Mouse (Mus musculus): ENCODE results near the gene Gm10645.

Gene Gm10645

GRCm38 (mm10) chr8:83165931-83166867 is at the start of gene Gm10645:
TSS of gene Gm10645 (minus strand) at chr8:83166170.
- DNase-seq (ENCODE audit: low spot score in 2 of 2): peak; percentile 30 to 53

- DNase-seq (ENCODE audit: low spot score in 2 of 2): no peak
Observed at GRCm38 (mm10) chr8:83215065-83215464, 49.1 kb upstream of the Gm10645 start.

DNA sequence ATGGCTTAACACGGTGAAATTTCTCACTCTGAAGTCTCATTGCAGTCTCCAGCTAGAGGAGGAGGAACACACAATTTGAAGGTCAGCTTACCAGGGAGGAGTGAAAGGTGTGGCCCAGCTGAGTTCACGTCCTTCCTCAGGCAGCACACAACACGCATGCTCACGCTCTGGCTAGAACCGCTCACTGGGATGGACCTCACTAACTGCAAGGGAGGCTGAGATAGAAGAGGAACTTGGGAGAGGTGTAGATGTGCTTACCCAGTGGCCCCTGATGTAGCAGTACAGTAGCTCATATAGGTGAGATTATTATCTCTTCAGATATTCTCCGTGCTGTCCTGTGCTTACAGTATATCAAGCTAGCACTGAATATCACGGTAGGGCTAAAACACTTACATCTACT is 44.7 kb upstream of the Gm10645 start:
- DNase-seq (ENCODE audit: low spot score in 2 of 2): no peak

GRCm38 (mm10) chr8:83209581-83209980 is 43.6 kb upstream of the Gm10645 start:
- DNase-seq (ENCODE audit: low spot score in 2 of 2): no peak

- DNase-seq (ENCODE audit: low spot score in 2 of 2): no peak
Observed at GRCm38 (mm10) chr8:83205907-83206306, 39.9 kb upstream of the Gm10645 start.

GRCm38 (mm10) chr8:83202946-83203345 is 37.0 kb upstream of the Gm10645 start:
- DNase-seq (ENCODE audit: low spot score in 2 of 2): no peak

DNA sequence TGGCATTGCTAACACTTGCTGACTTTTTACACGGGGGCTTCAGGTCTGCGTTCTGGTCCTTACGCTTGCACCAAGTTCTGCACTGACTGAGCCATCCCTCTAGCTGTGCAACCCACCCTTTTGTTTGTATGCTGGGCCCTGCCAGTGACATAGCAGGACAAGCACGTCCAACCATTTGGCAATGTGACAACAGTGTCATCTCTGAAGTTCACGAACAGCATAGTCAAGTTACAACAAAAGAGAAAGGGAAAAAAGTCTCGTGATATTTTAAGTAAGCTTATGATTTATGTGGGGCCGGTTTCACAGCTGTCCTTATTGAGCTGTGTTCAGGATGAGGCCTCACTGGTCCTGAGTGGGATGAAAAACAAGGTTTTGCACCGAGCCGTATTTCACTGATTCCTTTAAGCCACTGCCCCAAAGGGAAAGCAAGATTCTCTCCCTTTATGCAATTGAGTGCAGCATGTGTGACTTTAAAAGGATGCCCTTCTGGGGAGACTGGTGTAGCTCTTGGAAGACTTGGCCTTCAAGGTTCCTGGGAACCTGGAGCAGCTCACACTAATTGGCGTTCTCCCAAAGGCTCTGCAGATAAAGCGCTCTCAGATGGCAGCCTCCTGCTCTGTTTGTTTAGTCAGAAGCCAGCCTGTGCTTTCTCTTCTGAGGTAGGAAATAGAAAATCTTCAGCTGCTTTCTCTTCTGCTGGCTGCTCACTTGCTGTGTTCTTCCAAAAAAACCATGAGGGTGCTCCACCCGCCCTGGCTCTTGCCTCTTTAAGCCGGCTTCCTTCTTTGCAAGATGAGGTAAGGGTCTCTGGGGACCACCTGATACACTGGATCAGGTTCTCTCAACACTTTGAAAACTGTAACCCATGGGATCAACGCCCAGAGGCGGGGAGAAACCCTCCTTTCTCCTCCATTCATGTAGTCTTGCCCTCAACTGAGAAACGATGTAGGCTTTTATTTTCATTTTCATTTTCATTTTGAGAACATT is 34.5 kb upstream of the Gm10645 start:
- peak in 1 of 2 experiments; percentile 28 for DNase-seq (ENCODE audit: low spot score in 2 of 2)

- no peak for DNase-seq (ENCODE audit: low spot score in 2 of 2)
Observed at GRCm38 (mm10) chr8:83199715-83200114, 33.7 kb upstream of the Gm10645 start.

GRCm38 (mm10) chr8:83196088-83196487 is 30.1 kb upstream of the Gm10645 start:
- DNase-seq (ENCODE audit: low spot score in 2 of 2): no peak

GRCm38 (mm10) chr8:83189538-83190095 is 23.6 kb upstream of the Gm10645 start:
- DNase-seq (ENCODE audit: low spot score in 2 of 2): no peak

- DNase-seq (ENCODE audit: low spot score in 2 of 2): no peak
Observed at GRCm38 (mm10) chr8:83187363-83187962, 21.5 kb upstream of the Gm10645 start.

DNA sequence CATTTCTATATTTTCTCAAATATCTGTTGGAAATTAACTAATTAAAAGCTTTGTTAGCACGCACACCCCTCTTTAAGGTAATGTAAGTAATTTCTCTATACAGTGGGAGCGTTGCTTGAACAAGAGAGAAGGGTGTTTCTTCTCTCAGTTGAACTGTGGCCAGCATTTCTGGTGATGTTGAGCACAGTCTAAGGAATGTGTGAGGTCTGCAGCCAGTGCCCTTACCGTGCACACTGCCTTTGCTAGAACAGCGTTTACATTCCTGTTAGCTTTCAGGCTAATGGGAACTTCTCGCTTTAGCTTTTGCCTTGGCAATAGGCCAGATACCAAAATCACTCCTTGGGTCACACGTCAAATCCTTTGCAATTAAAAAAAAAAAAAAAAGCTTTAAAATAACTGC is 20.4 kb upstream of the Gm10645 start:
- no peak for DNase-seq (ENCODE audit: low spot score in 2 of 2)

GRCm38 (mm10) chr8:83182784-83183183 is 16.8 kb upstream of the Gm10645 start:
- DNase-seq (ENCODE audit: low spot score in 2 of 2): no peak

DNA sequence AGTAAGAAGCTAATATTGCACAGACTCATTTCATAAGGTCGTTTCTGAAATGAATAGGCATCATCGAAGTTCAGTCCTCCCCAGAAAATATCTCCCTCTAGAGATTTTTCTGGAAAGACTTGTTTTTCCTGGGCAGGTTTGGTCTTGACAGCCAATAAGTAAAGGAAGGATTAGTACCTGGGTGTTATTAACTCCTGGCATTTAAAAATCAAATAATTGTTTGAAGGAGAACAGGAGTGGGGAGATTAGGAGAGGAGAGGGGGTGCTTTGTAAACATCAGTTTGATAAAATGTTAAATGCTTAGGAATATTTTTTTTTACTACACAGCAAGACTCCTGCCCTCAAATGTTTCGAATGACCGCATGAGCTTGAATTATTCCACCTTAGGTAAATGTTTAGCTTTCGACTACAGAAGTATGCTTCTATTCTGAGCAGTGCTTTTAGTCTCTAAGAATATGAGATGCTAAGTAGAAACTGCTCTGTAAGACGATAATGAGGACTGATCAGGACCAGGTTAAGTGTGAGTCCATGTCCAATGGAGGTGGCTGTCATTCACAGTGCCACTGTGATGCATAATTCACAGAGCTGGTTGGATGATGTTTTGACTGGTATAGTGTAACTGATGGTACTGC is 16.0 kb upstream of the Gm10645 start:
- DNase-seq (ENCODE audit: low spot score in 2 of 2): no peak

- DNase-seq (ENCODE audit: low spot score in 2 of 2): peak in 1 of 2 experiments; percentile 70
Observed at GRCm38 (mm10) chr8:83178228-83178742, 12.3 kb upstream of the Gm10645 start.

DNA sequence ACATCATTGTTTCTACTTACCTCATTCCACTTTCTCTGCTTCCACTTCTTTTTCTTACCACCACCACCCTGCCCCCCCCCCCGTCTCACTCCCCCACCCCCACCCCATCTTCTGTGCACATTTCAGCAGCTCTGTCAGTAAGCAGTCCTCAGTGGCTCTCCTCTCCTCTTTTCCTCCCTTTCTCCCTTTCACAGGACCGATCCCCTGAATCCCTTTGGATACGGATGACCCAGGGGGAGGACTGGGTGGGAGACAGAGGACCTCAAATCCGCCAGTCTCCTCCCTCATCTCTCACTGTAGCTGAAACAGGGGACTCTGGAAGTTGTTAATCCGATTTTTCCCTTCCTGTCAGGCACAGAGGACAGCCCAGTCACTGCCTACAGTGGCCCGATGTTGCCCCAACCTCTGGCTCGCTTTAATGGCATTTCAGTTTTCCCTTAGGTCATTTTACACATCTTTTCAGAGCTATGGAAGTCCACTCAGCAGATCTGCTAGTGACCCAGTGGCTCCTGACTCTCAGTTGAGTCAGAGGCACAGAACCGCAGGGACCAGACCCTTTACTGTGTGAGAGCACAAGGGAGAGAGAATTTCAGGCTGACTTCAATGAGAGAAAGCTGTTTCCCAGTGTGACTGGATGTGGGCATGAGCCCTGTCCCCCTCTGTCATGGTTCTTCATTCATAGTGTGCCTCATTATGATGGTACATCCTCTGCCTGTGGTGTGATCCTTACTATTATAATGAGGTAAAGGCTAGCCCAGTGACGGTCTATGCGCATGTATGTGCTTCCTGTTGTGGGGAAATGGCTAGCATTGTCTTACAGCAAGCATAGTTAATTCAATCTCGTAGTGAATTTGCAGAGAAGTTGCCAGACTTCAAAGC is 11.6 kb upstream of the Gm10645 start:
- DNase-seq (ENCODE audit: low spot score in 2 of 2): no peak

- DNase-seq (ENCODE audit: low spot score in 2 of 2): no peak
Observed at GRCm38 (mm10) chr8:83176785-83177184, 10.8 kb upstream of the Gm10645 start.

GRCm38 (mm10) chr8:83175680-83176079 is 9.7 kb upstream of the Gm10645 start:
- DNase-seq (ENCODE audit: low spot score in 2 of 2): no peak

DNA sequence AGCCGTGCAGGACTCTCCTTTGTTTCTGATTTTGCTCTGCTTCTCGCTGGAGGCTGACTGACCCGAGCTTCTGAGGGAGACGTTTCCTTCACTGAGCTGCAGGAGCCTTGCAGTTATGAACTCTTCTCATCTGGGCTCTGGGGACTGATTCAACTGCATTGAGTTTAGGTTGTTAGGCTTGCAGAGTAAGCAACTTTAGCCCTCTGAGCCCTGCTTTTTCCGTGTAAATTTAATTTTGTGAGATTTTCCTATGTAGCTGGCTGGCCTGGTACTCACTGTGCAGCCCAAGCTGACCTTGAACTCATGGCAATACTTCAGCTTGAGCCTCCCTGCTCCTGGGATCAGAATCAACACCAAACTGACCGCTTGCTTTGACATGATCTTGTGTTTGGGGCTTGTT is 4.9 kb upstream of the Gm10645 start:
- DNase-seq (ENCODE audit: low spot score in 2 of 2): no peak

- DNase-seq (ENCODE audit: low spot score in 2 of 2): no peak
Observed at GRCm38 (mm10) chr8:83169709-83170108, 3.7 kb upstream of the Gm10645 start.

All from urinary bladder, adult 18-20 months (tissue).